Mouse (Mus musculus) heart, adult 2 months (tissue): ENCODE results near the gene P2ry6. TPM values are rescaled to one million over a fixed set of nuclear protein-coding genes. Genes with fewer than 3 reads are reported as not detected.
A peak's percentile ranks its signal among the peaks of the same experiment; 100 is the strongest.

ENCODE experiments used
- DNase-seq, 2 experiments: peaks; one replicate each; pipeline ENCODE4 v3.0.0; 2021
- H3K27ac ChIP-seq: fragments of 200-600 bp; 2 replicates; pipeline ENCODE4 v1.8.1; 2022
- H3K27me3 ChIP-seq: fragments of 200-500 bp; 2 replicates; pipeline ENCODE4 v1.6.1; 2012; ENCODE audit warnings: mild to moderate bottlenecking, low read length, inconsistent platforms, mixed read lengths; ENCODE audit not compliant: control insufficient read depth, insufficient read depth
- H3K36me3 ChIP-seq: fragments of 200-500 bp; 2 replicates; pipeline ENCODE4 v1.6.1; 2012; ENCODE audit warnings: low read length, inconsistent platforms; ENCODE audit not compliant: control insufficient read depth, insufficient read depth
- H3K4me1 ChIP-seq: fragments of 200-500 bp; 2 replicates; pipeline ENCODE4 v1.6.1; 2011; ENCODE audit warnings: low read length; ENCODE audit not compliant: control insufficient read depth, insufficient read depth
- H3K4me3 ChIP-seq: fragments of 200-600 bp; 2 replicates; pipeline ENCODE4 v1.8.1; 2022
- H3K79me2 ChIP-seq: fragments of 200-500 bp; replicated peaks from 2 replicates; pipeline ENCODE4 v1.6.1; 2012; ENCODE audit warnings: mild to moderate bottlenecking, inconsistent platforms, low read length, moderate library complexity, mixed read lengths; ENCODE audit not compliant: control insufficient read depth, insufficient read depth
- H3K9ac ChIP-seq: fragments of 200-500 bp; 2 replicates; pipeline ENCODE4 v1.6.1; 2012; ENCODE audit warnings: low read depth, mild to moderate bottlenecking, control low read depth, inconsistent platforms, low read length, mixed read lengths
- CTCF ChIP-seq: fragments of 200-600 bp; IDR thresholded peaks from 2 replicates; pipeline ENCODE4 v1.8.1; 2022; ENCODE audit warnings: antibody characterized with exemption, mild to moderate bottlenecking, moderate library complexity
- EP300 ChIP-seq: fragments of 200-500 bp; IDR thresholded peaks from 2 replicates; pipeline ENCODE4 v1.6.1; 2011; ENCODE audit warnings: low read depth, low read length, control low read depth; ENCODE audit not compliant: insufficient read depth
- POLR2A ChIP-seq: fragments of 200-500 bp; IDR thresholded peaks from 2 replicates; pipeline ENCODE4 v1.6.1; 2011; ENCODE audit warnings: mild to moderate bottlenecking, low read depth, low read length, control low read depth; ENCODE audit not compliant: insufficient read depth
- WGBS: fragments of 180-500 bp; shearing (Covaris S2); methylation state at CpG from one replicate; pipeline ENCODE4 v1.1.7; 2018; 5-methylcytosine and 5-hydroxymethylcytosine counted together
- intact Hi-C: fragments of 180-260 bp; cut with DNase I; formaldehyde crosslinking; loops from one replicate; pipeline ENCODE4 v1.15.1; 2025
- polyA plus RNA-seq: library from polyadenylated mRNA; depleted of rRNA; stranded (reverse); fragments of >200 nt; gene quantifications from 2 replicates; pipeline ENCODE4 v1.2.3, GENCODE M21; 2012
- total RNA-seq, 2 experiments: library from RNA; stranded (reverse); gene quantifications; 2 replicates each; pipeline ENCODE4 v1.2.3; 2021

Gene P2ry6
- total and polyA plus RNA-seq, 3 experiments = 3.6 to 11.1 (median 4.2) TPM

DNA sequence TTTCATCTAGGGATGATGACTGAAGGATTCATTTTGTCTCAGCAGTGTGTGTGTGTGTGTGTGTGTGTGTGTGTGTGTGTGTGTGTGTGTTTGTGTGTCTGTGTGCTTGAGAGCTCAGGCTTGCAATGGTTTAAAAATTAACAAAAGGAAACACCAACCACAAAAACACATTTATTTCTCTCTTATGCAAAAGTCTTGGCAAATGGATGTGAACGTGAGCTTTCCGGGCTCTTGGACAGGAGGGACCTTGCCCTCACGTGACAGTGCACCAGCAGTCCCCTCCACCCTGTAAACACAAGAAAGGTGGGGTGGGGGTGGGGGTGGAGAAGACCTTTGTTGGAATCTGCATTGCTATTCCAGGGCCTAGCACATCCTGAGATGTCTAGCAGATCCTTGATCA is 37.0 kb downstream of the P2ry6 start:
- WGBS = 84% methylated on average over 3 of the region's 3 CpGs
- Histone ChIP-seq H3K9ac (no peak overlapping the region), H3K27ac (no peak overlapping the region), H3K4me3 (no peak overlapping the region), H3K4me1 (no peaks in the 10 kb centered on the region; the same call in 1 of the 2 replicates), H3K27me3 (no peaks in the 10 kb centered on the region), H3K36me3 (no peaks in the 10 kb centered on the region), H3K79me2 (no peaks in the 10 kb centered on the region)
- DNase-seq = no peak
- no peak for TF ChIP-seq CTCF
- no peak for TF ChIP-seq EP300
- TF ChIP-seq POLR2A = no peak
- intact Hi-C loops = no loop called here

DNA sequence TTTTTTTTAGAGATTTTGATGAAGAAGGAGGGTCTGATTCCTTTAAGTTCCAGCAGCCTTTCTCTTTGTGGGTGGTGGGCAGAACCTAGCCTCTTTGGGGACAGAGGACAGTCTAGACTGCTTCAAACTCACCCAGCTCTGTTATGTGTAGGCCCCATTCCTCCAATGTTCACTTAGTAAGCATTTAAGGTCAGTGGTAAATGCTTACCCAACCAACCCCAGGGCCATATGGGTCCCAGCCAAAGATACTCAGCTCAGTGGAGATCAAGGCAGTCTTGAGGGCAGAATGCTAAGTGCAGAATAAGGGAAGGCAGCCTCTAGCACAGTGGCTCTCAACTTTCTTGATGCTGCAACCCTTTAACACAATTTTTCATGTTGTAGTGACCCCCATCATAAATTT is 40.9 kb downstream of the P2ry6 start:
- no peak for DNase-seq
- Histone ChIP-seq H3K4me1 (no peaks in the 10 kb centered on the region; the same call in none of the 2 replicates), H3K36me3 (no peaks in the 10 kb centered on the region), H3K9ac (no peak overlapping the region), H3K27ac (no peak overlapping the region), H3K27me3 (no peaks in the 10 kb centered on the region), H3K79me2 (no peaks in the 10 kb centered on the region), H3K4me3 (no peak overlapping the region)
- intact Hi-C loops = no loop called here
- TF ChIP-seq CTCF = no peak

DNA sequence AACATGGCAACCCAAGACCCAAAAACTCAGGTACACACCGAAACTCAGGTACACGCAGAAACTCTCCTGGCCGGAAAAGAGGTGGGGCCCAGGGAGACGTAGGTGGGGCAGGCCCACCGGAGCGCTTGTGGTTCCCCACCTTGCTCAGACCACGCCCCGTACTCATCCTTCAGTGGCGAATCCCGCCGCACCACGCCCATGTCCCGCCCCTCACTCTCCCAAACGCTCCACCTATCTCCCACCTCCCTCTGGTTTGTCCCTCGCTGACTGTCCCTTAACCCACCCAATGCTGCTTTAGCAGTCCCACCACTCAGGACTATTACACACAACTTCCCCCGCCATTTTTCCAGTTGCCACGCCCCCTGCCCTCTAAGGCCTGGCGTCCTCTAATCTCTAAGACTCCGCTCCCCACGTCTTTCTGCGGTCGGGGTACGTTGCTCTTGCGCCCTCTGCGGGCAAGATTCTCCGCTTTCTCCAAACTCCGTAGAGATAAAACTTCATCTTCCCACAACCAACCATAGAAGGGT is 41.9 kb downstream of the P2ry6 start:
- DNase-seq = peak; percentile 87 to 90
- 1% methylated on average over 27 of the region's 27 CpGs for WGBS
- intact Hi-C loops = loop anchor here (1.0 kb wide), 1 partner anchor 25 kb away; no protein-coding TSS in a partner anchor
- H3K36me3 ChIP-seq = no peaks in the 10 kb centered on the region
- H3K27ac ChIP-seq = peak overlapping the region; percentile 79
- no peak overlapping the region for H3K9ac ChIP-seq
- peak overlapping the region; percentile 70 for H3K4me3 ChIP-seq
- H3K4me1 ChIP-seq = no peaks in the 10 kb centered on the region; the same call in none of the 2 replicates
- H3K27me3 ChIP-seq = no peaks in the 10 kb centered on the region
- H3K79me2 ChIP-seq = no peaks in the 10 kb centered on the region
- no peak for TF ChIP-seq POLR2A
- no peak; the same call in 1 of the 2 replicates for TF ChIP-seq EP300
- peak; percentile 87 for TF ChIP-seq CTCF

DNA sequence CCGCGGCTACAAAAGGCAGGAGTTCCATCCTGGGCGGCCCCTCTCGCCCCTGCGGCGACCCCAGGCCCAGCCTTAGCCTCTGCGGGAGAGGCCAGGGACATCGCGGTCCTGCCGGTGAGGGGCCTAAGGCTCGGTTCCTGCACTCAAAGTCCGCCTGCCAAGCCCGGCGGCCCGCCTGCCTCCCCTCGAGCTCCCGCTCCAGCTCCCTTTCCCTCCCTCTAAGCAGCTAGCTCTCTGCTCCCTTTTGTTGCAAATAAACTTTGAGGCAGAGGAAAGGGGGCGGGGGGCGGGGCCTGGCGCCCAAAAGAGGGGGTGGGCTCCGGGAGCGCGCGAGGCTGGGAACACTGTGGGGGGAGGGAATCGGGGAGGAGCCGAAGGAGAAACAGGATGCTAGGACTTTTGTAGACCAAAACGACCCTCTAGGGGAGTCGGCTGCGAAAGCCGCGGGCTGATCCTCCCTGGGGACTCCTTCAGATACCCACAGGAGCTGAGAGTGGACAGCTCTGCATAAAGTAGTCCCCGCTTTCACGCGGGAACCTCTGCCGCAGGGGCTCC is 42.4 kb downstream of the P2ry6 start, which contains the start of gene Arhgef17:
Gene Arhgef17, minus strand, starts transcription at position 182 of the 555 bp plus-strand sequence.
- under 1% methylated on average over 35 of the region's 35 CpGs for WGBS
- no peak for TF ChIP-seq EP300
- TF ChIP-seq CTCF = no peak
- peak; percentile 76 for TF ChIP-seq POLR2A
- intact Hi-C loops = loop anchor here (1.0 kb wide), 1 partner anchor 25 kb away; no protein-coding TSS in a partner anchor
- no peaks in the 10 kb centered on the region for H3K79me2 ChIP-seq
- H3K27ac ChIP-seq = peak within 1 kb of the TSS; percentile 79
- no peaks in the 10 kb centered on the region for H3K36me3 ChIP-seq
- H3K9ac ChIP-seq = peak within 1 kb of the TSS; percentile 83
- peak within 1 kb of the TSS; percentile 70 for H3K4me3 ChIP-seq
- H3K4me1 ChIP-seq = no peaks in the 10 kb centered on the region; the same call in none of the 2 replicates
- DNase-seq = peak; percentile 68 to 73
- no peaks in the 10 kb centered on the region for H3K27me3 ChIP-seq

DNA sequence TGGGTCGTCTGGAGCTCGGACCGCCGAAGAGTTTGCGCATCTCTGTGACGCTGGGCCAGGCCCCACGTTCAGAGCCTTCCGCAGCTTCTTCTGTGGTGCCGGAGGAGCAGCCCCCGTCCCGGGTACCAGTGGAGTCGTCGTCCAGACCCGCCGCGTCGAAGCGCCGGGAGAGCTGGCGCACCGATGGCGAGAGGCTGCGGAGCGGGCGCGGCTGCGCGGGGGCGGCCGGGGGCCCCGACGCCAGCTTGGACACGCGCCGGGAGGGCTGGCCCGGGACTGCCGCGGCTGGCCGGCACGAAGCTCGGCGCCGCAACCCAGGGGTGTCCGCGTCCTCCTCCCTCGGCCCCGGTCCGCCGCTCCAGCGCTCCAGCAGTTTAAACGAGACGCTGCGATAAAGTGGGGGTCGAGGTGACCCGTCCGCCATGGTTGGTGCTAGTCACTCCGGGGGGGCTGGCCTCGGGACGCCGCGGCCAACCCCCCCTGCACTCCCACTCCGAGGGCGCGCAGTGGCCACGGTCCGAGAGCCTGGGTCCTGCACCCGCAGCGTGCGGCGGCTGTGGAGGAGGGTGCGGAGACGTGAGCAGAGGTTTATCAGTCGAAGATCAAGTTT is 43.0 kb downstream of the P2ry6 start:
- Histone ChIP-seq H3K27ac (peak overlapping the region; percentile 79), H3K9ac (peak overlapping the region; percentile 83), H3K79me2 (no peaks in the 10 kb centered on the region), H3K4me3 (peak overlapping the region; percentile 70), H3K36me3 (no peaks in the 10 kb centered on the region), H3K27me3 (no peaks in the 10 kb centered on the region), H3K4me1 (peaks cover 6% of the 10 kb centered on the region)
- TF ChIP-seq EP300 (no peak), CTCF (no peak), POLR2A (no peak)
- WGBS = under 1% methylated on average over 71 of the region's 73 CpGs
- intact Hi-C loops = no loop called here
- peak; percentile 75 to 80 for DNase-seq

DNA sequence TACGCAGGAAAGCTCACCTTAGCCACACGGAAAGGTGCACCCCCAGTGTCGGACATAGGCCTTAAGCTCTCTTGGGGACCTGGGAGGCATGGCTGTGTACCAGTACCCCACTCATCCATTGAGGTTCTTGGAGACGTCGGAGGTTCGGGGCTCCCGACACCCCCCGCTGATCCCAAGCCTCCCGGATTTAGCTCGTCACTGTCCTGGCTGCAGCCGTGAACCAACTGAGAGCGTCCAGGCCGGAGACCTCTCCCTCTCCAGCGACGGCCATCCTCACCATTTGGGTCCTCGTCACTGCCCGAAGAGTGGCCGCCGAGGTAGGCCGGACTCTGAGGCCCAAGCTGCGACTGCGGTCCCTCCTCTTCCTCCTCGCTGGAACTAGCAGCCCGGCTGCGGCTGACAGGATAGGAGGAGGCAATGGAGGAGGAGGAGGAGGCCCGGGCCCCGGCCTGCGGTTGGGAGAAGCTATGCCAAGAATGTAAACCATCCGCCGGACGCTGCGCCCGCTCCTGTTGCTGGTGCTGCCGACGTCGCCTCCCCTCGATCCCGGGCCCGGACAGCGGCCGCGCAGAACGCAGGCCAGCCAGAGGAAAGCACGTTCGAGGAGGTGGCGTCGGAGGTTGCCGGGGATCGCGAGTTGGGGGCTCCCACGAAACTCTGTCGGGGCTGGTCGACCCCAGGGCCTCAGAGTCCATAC is 43.7 kb downstream of the P2ry6 start:
- peak; percentile 75 to 76 for DNase-seq
- Histone ChIP-seq H3K36me3 (no peaks in the 10 kb centered on the region), H3K27me3 (no peaks in the 10 kb centered on the region), H3K4me1 (peaks cover 12% of the 10 kb centered on the region), H3K9ac (peak overlapping the region; percentile 83), H3K4me3 (peak overlapping the region; percentile 70), H3K79me2 (no peaks in the 10 kb centered on the region), H3K27ac (peak overlapping the region; percentile 79)
- TF ChIP-seq CTCF = no peak
- no peak; the same call in 1 of the 2 replicates for TF ChIP-seq EP300
- no peak; the same call in 1 of the 2 replicates for TF ChIP-seq POLR2A
- intact Hi-C loops = no loop called here
- WGBS = 11% methylated on average over 52 of the region's 53 CpGs
